ENCODE assay signal across 28 mouse cellular contexts in the genomic region with DNA sequence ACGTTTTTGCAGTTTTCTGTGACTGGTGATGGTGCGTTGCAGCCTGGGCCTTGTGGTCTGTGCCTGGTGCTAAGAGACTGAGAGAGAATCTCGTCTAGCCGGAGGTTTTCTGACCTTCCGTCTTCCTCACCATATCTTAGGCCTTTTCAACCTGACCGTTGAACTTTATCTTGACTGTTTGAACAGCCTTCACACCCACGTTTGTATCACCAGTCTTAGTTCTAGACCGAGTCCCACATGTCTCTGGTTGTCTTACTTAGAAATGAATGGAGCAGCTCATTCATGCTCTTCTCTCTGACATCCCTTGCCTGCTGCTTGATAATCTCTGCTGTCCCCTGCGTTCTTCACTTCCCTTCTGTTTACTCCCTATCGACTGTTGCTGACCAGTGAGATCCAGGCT. TPM values are rescaled to one million over a fixed set of nuclear protein-coding genes. Genes with fewer than 3 reads are reported as not detected.
"Had no signal": no experiment of that assay in that cellular context is flagged by ENCODE, and none has a peak within 500 bp of the region (broad histone marks: within the 10 kb centered on the region; RNA-seq: fewer than 3 reads in every experiment).

No protein-coding gene starts in this region.

- H3K27ac ChIP-seq: embryonic facial prominence, embryonic 10.5 days; embryonic facial prominence, embryonic 12.5 days; embryonic facial prominence, embryonic 13.5 days; embryonic facial prominence, embryonic 15.5 days; forebrain, embryonic 10.5 days; forebrain, embryonic 12.5 days; forebrain, embryonic 13.5 days; forebrain, embryonic 15.5 days; gastrocnemius, adult 2 months; heart, adult 2 months had no signal

- H3K27me3 ChIP-seq: embryonic facial prominence, embryonic 12.5 days; embryonic facial prominence, embryonic 13.5 days; embryonic facial prominence, embryonic 15.5 days; forebrain, embryonic 12.5 days; forebrain, embryonic 13.5 days; forebrain, embryonic 15.5 days had no signal

- H3K4me2 ChIP-seq: embryonic facial prominence, embryonic 12.5 days; embryonic facial prominence, embryonic 13.5 days; embryonic facial prominence, embryonic 15.5 days; forebrain, embryonic 12.5 days; forebrain, embryonic 13.5 days; forebrain, embryonic 15.5 days had no signal

- DNase-seq: cerebellum, adult 8-10 months; cerebellum, adult 9-10 months; cerebellum, adult 9-11 months; cerebellum, postnatal 10 days; cerebellum, postnatal 14 days; cerebellum, postnatal 25 days; cerebellum, postnatal 36 days; embryo, embryonic 11 days; forebrain, postnatal 0 days; gastrocnemius, adult 2 months; gastrocnemius, postnatal 10 days; gastrocnemius, postnatal 14 days; gastrocnemius, postnatal 25 days; gastrocnemius, postnatal 36 days; heart, adult 11 months; heart, adult 18-20 months; heart, adult 2 months had no signal

- H3K9ac ChIP-seq: embryonic facial prominence, embryonic 12.5 days; embryonic facial prominence, embryonic 13.5 days; embryonic facial prominence, embryonic 15.5 days; forebrain, embryonic 12.5 days; forebrain, embryonic 13.5 days; forebrain, embryonic 15.5 days; forebrain, postnatal 0 days had no signal

- ATAC-seq: forebrain, embryonic 13.5 days; forebrain, embryonic 14.5 days; forebrain, embryonic 15.5 days; forebrain, embryonic 16.5 days; forebrain, postnatal 0 days had no signal

- H3K4me1 ChIP-seq: embryonic facial prominence, embryonic 10.5 days; embryonic facial prominence, embryonic 13.5 days; embryonic facial prominence, embryonic 15.5 days; forebrain, embryonic 10.5 days; forebrain, embryonic 12.5 days; forebrain, embryonic 13.5 days; forebrain, embryonic 15.5 days had no signal

- H3K9me3 ChIP-seq: embryonic facial prominence, embryonic 10.5 days; embryonic facial prominence, embryonic 12.5 days; embryonic facial prominence, embryonic 13.5 days; embryonic facial prominence, embryonic 15.5 days; forebrain, embryonic 10.5 days; forebrain, embryonic 12.5 days; forebrain, embryonic 13.5 days; forebrain, embryonic 15.5 days had no signal

- H3K4me3 ChIP-seq: embryonic facial prominence, embryonic 10.5 days; embryonic facial prominence, embryonic 12.5 days; embryonic facial prominence, embryonic 13.5 days; embryonic facial prominence, embryonic 15.5 days; erythroblast, embryonic 14.5 days; forebrain, embryonic 10.5 days; forebrain, embryonic 12.5 days; forebrain, embryonic 13.5 days; forebrain, embryonic 15.5 days; gastrocnemius, adult 2 months; heart, adult 2 months had no signal

RNA-seq across cellular contexts. Expression of a gene that starts 42.4 kb away (rescaled TPM):
- polyA plus RNA-seq: erythroblast, embryonic 14.5 days had no signal
